Mouse (Mus musculus) spleen, adult 2 months (tissue): ENCODE data around the gene Thoc7.

Experiments
- CTCF ChIP-seq: fragments of 200-500 bp; IDR thresholded peaks from 2 replicates; pipeline ENCODE4 v1.5.1; 2011; ENCODE audit warnings: mild to moderate bottlenecking, inconsistent platforms; ENCODE audit not compliant: insufficient read depth, insufficient read length, insufficient replicate concordance; ENCODE audit errors: extremely low read depth
- POLR2A ChIP-seq: fragments of 200-500 bp; IDR thresholded peaks from 2 replicates; pipeline ENCODE4 v1.6.1; 2011; ENCODE audit warnings: low read depth, low read length, inconsistent platforms

DNA sequence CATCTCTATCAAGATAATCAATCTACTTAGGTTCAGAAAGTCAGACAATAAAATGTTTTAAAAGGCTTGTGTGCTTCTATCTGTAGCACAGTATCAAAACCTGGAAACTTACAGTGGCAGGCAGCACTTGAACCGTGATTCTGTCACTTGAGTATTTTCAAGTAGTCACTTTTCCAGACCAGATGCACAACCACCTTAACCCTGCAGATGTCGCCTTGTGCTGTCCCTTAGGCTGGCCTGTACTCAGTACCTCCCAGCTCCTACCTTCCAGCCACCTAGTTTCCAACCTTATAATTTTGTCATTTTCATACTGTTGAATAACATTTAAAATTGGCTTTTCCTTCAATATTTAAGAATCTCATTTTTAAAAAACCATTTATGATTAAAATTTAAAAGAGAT, 20.5 kb upstream of the Thoc7 start:
- no peak for TF ChIP-seq POLR2A
- TF ChIP-seq CTCF: no peak
